Mouse (Mus musculus): ENCODE measurements around the gene Ak1. TPM values are rescaled to one million over a fixed set of nuclear protein-coding genes. Genes with fewer than 3 reads are reported as not detected.

The Ak1 gene
- total RNA-seq, 4 experiments from 2014 or later, result 116 to 131 (median 119) TPM

- DNase-seq (ENCODE audit: low spot score in 2 of 2), result no peak
Measured at GRCm38 (mm10) chr2:32627266-32628043, 5.9 kb downstream of the Ak1 start.

- no peak for DNase-seq (ENCODE audit: low spot score in 2 of 2)
Measured at GRCm38 (mm10) chr2:32628044-32628550, 6.5 kb downstream of the Ak1 start.

GRCm38 (mm10) chr2:32628729-32629128 lies 7.2 kb downstream of the Ak1 start:
- DNase-seq (ENCODE audit: low spot score in 2 of 2), result peak; percentile 75 to 78

GRCm38 (mm10) chr2:32629276-32629976 lies 7.9 kb downstream of the Ak1 start:
- DNase-seq (ENCODE audit: low spot score in 2 of 2), result no peak

- no peak for DNase-seq (ENCODE audit: low spot score in 2 of 2)
Measured at GRCm38 (mm10) chr2:32630036-32630435, 8.5 kb downstream of the Ak1 start.

- no peak for DNase-seq (ENCODE audit: low spot score in 2 of 2)
Measured at GRCm38 (mm10) chr2:32631046-32631445, 9.5 kb downstream of the Ak1 start.

- DNase-seq (ENCODE audit: low spot score in 2 of 2), result peak in 1 of 2 experiments; percentile 70
Measured at GRCm38 (mm10) chr2:32631737-32632394, 10.3 kb downstream of the Ak1 start.

GRCm38 (mm10) chr2:32633660-32634059 lies 12.1 kb downstream of the Ak1 start:
- DNase-seq (ENCODE audit: low spot score in 2 of 2), result no peak

- no peak for DNase-seq (ENCODE audit: low spot score in 2 of 2)
Measured at GRCm38 (mm10) chr2:32634277-32635105, 12.9 kb downstream of the Ak1 start.

GRCm38 (mm10) chr2:32636617-32637016 lies 15.1 kb downstream of the Ak1 start:
- no peak for DNase-seq (ENCODE audit: low spot score in 2 of 2)

GRCm38 (mm10) chr2:32637778-32638281 lies 16.3 kb downstream of the Ak1 start:
- no peak for DNase-seq (ENCODE audit: low spot score in 2 of 2)

- no peak for DNase-seq (ENCODE audit: low spot score in 2 of 2)
Measured at GRCm38 (mm10) chr2:32639632-32640031, 18.1 kb downstream of the Ak1 start.

GRCm38 (mm10) chr2:32640550-32641051 lies 19.0 kb downstream of the Ak1 start:
- no peak for DNase-seq (ENCODE audit: low spot score in 2 of 2)

GRCm38 (mm10) chr2:32641810-32642209 lies 20.3 kb downstream of the Ak1 start:
- no peak for DNase-seq (ENCODE audit: low spot score in 2 of 2)

GRCm38 (mm10) chr2:32642813-32643212 lies 21.3 kb downstream of the Ak1 start:
- no peak for DNase-seq (ENCODE audit: low spot score in 2 of 2)

GRCm38 (mm10) chr2:32644083-32644482 lies 22.5 kb downstream of the Ak1 start:
- DNase-seq (ENCODE audit: low spot score in 2 of 2), result no peak

GRCm38 (mm10) chr2:32644799-32645475 lies 23.4 kb downstream of the Ak1 start:
- DNase-seq (ENCODE audit: low spot score in 2 of 2), result no peak

GRCm38 (mm10) chr2:32645647-32646046 lies 24.1 kb downstream of the Ak1 start:
- no peak for DNase-seq (ENCODE audit: low spot score in 2 of 2)

- DNase-seq (ENCODE audit: low spot score in 2 of 2), result no peak
Measured at GRCm38 (mm10) chr2:32646379-32647056, 25.0 kb downstream of the Ak1 start, which contains the start of gene Eng. Gene Eng, plus strand, starts transcription at chr2:32646595.

Data from layer of hippocampus, adult 8-10 months (tissue).